Mouse (Mus musculus) urinary bladder, postnatal 14 days (tissue): ENCODE measurements at regions not wholly inside any gene's neighbourhood (a gene's known extent, or its start where the extent isn't known, plus 50 kb on each side); places are given as distances from the start of the nearest gene placed in this dataset.
A peak's percentile ranks its signal among the peaks of the same experiment; 100 is the strongest.

Experiments
- DNase-seq: peaks from one replicate; pipeline ENCODE4 v3.0.0; 2021; ENCODE audit warnings: low spot score

DNA sequence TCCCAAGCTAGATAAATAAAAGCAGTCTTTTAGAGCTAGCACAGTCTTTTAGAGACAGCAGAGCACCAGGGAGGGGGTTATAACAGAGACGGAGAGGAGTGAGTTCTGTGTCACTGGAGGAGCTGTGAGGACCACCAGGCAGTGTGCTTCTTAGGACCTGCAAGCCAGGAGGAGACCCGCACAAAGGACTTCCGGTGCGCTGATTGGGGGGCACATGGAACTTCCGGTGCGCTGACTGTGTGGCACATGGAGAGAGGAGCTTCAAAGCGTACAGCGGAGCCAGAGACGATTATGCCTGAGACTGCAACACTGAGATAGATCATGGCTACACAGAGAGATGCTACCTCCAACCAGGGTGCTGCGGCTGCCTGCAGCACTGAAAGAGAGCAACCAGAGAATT lies 53.4 kb downstream of the Rpl37a start:
- DNase-seq, result no peak

- DNase-seq, result no peak
Observed at GRCm38 (mm10) chr1:72765046-72765810, 54.1 kb downstream of the Rpl37a start.

DNA sequence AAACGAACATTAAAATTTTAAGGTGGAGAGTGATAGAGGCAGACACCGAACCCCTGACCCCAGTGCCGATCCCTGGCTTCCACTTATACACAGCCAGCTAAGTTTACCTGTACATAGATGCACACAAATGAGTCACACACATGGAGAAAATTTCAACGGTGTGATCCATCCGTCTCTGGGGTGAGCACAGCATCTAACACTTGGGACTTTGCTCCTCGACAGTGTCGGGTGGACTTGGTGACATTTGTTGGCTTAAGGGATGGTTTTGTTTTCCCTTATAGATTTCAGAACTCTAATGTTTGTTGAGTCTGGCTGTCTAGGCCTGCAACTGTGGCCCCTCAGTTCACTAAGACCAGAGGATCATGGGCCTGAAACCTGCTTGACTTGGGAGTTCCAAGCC lies 54.9 kb upstream of the Igfbp2 start:
- DNase-seq, result no peak

DNA sequence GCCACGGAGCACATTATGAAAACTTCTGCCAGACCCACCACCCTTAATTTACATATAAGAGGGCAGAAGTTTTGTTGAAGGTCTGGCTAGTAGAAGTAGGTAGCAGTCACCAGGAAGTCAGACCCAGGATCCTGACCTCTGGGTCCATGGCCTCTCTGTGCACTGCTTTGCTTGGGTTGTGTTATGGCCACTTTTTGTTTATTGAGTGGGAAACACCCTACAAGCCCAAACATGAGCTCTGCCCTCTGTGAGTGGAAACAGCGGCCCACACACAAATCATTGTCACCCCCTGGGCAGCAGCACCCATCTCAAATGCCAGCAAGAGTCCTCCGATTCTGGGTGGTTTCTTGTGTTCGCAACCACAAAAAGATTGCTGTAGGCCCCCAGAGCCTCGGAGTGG lies 51.6 kb upstream of the Igfbp2 start:
- DNase-seq, result peak; percentile 24

DNA sequence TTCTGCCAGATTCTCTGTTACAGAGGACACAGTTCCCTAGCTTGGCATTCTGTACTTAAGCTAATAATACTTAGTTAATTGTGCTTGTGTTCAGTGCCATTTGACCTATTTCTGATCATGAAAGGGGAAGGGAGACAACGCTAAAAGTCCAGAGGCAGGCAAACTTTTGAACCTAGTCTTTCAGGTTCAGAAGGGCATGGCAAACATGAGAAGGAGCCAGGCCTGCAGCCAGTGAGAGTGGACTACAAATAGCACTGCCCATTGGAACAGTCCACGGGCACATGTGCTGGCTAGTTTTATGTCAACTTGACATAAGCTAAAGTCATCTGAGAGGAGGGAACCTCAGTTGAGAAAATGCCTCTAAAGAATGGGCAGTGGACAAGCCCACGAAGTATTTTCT lies 51.1 kb upstream of the Igfbp2 start:
- peak; percentile 13 for DNase-seq
